Mouse (Mus musculus) right cerebral cortex, adult 18-20 months (tissue): ENCODE measurements around the gene Zfp511.
A peak's percentile ranks its signal among the peaks of the same experiment; 100 is the strongest.

Experiments
- DNase-seq: peaks from one replicate; pipeline ENCODE4 v3.0.0; 2022; ENCODE audit warnings: mixed read lengths

The Zfp511 gene

GRCm38 (mm10) chr7:140036281-140037170, at the start of gene Zfp511, which contains the start of gene Tubgcp2:
Zfp511 (plus strand) TSS chr7:140036391.
Tubgcp2 (minus strand) TSS chr7:140036669.
- DNase-seq = peak; percentile 95

- DNase-seq = no peak
Observed at GRCm38 (mm10) chr7:139988272-139988671, 47.9 kb upstream of the Zfp511 start.

GRCm38 (mm10) chr7:139990864-139991394, 45.3 kb upstream of the Zfp511 start:
- DNase-seq = no peak

DNA sequence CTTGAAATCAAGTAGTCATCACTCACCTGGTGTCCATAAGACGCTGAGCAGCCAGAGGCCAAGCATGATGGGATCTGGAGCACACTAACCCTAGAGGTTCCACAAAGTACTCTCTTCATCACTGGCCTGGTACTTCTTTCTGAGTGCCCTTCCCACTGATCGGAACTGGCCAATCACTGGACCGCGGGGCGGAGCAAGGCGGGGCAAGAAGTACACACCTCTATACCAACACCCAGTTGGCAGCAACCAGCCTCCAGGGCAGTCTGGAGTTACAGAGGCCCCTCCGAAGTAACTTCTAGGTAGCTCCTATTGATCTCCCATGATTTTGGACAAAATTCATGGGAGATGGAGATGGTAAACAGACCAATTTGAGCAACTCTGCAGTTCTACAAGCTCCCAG, 43.8 kb upstream of the Zfp511 start, which contains the start of gene Adam8:
Adam8 (minus strand) TSS at position 157 of the 400 bp plus-strand sequence.
- no peak for DNase-seq

- DNase-seq = no peak
Observed at GRCm38 (mm10) chr7:139993532-139993931, 42.7 kb upstream of the Zfp511 start.

DNA sequence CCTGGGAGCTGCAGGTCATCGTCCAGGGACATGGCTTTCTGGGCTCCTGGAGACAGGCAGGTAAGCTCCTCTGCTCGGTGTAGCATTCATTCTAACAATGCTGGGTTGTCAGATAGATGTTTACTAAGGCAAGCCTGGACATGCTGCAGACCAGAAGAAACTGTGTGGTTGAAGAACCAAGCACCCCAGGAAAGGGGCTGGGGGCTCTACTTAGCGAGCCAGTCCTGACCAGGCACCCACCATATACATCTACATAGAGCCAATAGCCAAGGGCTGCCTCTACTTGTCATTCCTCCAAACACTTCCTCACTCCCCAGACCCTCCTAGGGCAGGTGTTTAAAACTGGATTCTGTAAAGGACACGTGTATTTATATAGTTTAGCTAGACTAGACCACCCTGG, 42.0 kb upstream of the Zfp511 start:
- no peak for DNase-seq

DNA sequence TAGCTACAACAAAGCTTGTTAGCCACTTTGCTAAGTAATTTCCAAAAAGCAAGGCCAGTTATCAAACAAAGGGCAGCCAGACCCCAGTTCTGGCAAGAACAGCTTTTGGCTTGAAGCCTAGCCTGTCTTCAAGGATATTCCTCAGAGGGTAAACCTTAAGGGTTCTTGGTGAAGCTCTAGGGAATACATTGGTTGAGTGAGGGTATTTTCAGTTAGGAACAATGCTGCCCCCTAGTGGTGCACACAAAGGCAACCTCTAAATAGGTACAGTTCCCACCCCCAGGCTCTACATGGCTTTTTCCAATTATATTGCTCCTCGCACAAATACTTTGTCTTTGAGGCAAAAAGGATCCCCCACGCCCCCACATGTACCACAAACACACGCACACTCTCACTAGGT, 41.5 kb upstream of the Zfp511 start:
- DNase-seq = peak; percentile 71

- peak; percentile 63 for DNase-seq
Observed at GRCm38 (mm10) chr7:139998691-139999350, 37.4 kb upstream of the Zfp511 start.

DNA sequence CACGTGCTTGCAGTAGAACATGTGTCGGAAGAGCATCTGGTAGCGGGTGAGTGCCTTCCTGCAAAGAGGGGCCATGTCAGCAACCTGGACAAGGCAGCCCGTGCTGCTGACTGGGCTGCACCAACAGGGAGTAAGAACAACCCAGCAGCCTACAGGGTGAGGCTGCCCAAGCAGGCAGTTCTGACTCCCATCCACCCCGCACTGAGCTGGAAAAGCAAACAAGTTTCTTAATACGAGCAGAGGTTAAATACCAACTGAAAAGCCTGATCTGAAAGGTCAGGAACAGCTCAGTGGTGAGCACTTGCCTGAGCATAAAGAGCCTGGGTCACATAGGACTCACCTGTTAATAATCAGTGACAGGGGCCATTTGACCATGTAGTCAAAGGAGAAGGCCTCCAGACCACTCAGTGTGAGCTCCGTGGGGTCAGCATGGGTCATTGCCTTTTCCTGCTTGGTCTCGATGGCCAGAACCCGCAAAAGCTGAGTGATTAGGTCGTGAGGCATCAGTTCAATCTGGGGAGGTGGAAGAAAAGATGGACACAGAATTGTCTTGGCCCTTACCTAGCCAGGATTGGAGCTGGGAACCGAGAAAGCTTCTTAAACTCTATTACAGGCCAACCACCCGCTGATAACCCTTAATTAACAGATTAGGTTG, 35.0 kb upstream of the Zfp511 start:
- DNase-seq = no peak

DNA sequence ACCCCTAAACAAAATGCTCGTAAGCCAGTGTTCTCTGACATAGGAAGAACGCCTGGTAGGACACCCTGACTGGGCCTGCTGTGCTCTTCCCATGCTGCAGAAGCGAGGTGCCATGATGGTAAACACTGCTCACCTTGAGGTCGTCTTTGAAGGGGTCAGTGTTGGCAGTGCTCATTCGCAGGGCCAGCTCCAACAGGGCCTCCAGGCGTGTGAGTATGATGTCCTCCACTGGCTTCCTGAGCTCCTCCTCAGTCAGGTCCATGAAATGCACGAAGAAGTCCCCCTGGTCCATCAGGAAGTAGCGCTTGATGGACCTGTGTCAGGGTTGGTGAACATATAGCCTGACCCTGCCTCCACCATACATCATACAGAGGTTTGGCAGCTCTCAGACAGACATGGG, 31.5 kb upstream of the Zfp511 start:
- no peak for DNase-seq

- DNase-seq = no peak
Observed at GRCm38 (mm10) chr7:140006861-140007611, 29.2 kb upstream of the Zfp511 start.

- no peak for DNase-seq
Observed at GRCm38 (mm10) chr7:140007781-140008180, 28.4 kb upstream of the Zfp511 start.

GRCm38 (mm10) chr7:140011336-140011735, 24.9 kb upstream of the Zfp511 start:
- DNase-seq = no peak

GRCm38 (mm10) chr7:140031771-140032170, 4.4 kb upstream of the Zfp511 start:
- no peak for DNase-seq

DNA sequence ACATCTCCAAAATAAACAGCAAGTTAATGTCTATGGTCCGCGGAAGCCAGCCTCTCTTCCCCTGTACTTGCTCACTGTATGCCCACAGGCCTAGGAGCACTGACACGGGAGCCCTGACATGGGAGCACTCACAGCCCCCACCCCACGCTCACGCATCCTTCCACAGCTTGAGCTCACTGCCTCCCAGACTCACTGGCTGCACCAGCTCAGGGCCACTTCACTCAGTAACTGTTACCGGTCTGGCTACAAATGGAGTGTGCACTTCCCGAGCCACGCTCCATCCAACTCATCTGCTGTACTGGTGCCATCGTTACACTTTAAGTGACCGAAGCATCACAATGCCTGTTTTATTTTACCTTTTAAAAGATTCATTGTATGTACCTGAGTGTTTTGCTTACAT, 3.8 kb upstream of the Zfp511 start:
- no peak for DNase-seq

DNA sequence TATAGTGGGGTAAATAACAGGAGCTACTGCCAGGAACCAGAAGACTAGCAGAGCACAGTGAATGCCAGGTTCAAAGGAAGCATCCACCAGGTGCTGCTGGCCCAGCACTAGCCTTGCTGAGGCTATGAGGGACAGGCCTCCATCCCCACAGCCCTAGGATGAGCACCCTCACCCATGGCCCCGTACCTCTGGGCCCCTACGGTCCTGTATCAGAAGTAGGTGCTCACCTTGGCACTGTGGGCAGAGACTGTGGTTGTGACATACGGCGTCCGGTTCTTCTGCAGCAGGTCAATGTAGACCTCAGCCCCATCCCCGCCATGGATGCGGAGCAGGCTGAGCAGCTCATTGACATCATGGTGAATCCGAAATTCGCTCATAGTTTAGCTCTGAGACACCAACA, 2.8 kb upstream of the Zfp511 start:
- DNase-seq = no peak

- DNase-seq = no peak
Observed at GRCm38 (mm10) chr7:140035456-140035855, 735 bp upstream of the Zfp511 start.

DNA sequence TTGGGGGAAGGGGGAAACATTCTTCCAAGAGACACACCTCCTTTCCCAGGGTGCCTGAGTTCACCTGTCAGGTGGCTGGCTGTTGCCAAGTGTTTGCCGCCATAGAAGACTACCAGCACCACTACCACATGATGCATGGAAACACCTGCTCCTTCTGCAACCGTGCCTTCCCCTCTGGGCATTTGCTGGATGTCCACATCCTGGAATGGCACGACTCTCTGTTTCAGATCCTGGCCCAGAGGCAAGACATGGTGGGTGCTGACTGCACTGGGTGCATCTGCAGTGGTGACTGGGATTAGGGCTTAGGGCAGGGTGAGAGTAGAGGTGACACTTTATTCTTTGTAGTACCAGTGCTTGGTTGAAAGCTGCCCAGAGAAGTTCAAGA, 972 bp downstream of the Zfp511 start:
- DNase-seq = no peak

- no peak for DNase-seq
Observed at GRCm38 (mm10) chr7:140042728-140043127, 6.5 kb downstream of the Zfp511 start.

- DNase-seq = no peak
Observed at GRCm38 (mm10) chr7:140045546-140045945, 9.4 kb downstream of the Zfp511 start.

GRCm38 (mm10) chr7:140047811-140048311, 11.7 kb downstream of the Zfp511 start:
- DNase-seq = no peak
